Comparison of ENCODE assay signal across 14 mouse cellular contexts in the genomic region with DNA sequence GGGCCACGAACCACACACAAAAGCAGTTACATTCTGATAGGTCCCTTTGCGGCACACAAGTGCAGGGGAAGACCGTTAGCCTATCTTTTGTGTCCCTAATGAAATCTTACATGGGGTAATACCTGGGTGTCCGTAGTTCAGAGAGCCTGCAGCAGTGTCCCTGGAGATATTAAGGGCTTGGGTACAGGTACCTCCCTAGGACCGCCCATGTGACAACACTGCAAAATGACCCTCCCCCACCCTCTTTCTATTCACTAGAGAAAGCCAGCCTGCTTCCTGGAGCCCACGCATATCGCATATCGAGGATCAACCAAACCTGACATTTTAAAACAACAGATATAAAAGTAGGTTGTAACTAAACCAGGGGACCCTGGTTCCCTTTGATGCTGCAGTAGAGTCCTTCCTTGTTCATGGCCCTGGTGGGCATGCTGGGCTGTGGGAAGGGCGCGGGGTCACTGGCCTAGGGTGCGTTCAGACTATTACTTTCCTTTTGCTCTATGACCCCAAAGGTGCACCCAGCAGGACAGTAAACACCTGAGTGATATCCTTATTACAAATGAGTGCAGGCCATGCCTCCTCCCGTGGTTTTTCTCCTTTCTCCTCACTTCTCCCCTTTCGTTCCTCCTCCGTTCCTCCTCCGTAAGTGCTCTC.
"Had no signal": no experiment of that assay in that cellular context is flagged by ENCODE, and none has a peak within 500 bp of the region (broad histone marks: within the 10 kb centered on the region; RNA-seq: fewer than 3 reads in every experiment).

No protein-coding gene starts in this region.

- DNase-seq: kidney, adult 9 months; left cerebral cortex, postnatal 4 days; liver, embryonic 13.5 days; liver, postnatal 0 days; lung, postnatal 14 days; thymus, adult 2 months; thymus, postnatal 25 days had no signal

- H3K4me1 ChIP-seq: liver, embryonic 13.5 days; megakaryocyte, embryonic 14.5 days; neural tube, embryonic 12.5 days had no signal

- H3K36me3 ChIP-seq: liver, embryonic 13.5 days; lung, embryonic 15.5 days; midbrain, embryonic 15.5 days; neural tube, embryonic 12.5 days had no signal

- H3K4me3 ChIP-seq: liver, embryonic 13.5 days; lung, embryonic 15.5 days; megakaryocyte, embryonic 14.5 days; midbrain, embryonic 15.5 days; neural tube, embryonic 12.5 days had no signal

- H3K4me2 ChIP-seq: liver, embryonic 13.5 days; lung, embryonic 15.5 days; midbrain, embryonic 11.5 days; midbrain, embryonic 15.5 days had no signal

- ATAC-seq: liver, postnatal 0 days; midbrain, embryonic 15.5 days had no signal

- H3K9ac ChIP-seq: liver, embryonic 13.5 days; liver, postnatal 0 days; lung, embryonic 15.5 days; midbrain, embryonic 15.5 days; neural tube, embryonic 12.5 days had no signal

- H3K9me3 ChIP-seq: liver, embryonic 13.5 days; lung, embryonic 15.5 days; midbrain, embryonic 15.5 days; neural tube, embryonic 12.5 days had no signal

- H3K27me3 ChIP-seq: liver, embryonic 13.5 days; lung, embryonic 15.5 days; megakaryocyte, embryonic 14.5 days; midbrain, embryonic 15.5 days; neural tube, embryonic 12.5 days had no signal

- H3K27ac ChIP-seq: liver, embryonic 13.5 days; lung, embryonic 15.5 days; macrophage; midbrain, embryonic 15.5 days; neural tube, embryonic 12.5 days; stomach, postnatal 0 days had no signal
